Mouse (Mus musculus) hematopoietic stem cell, adult 5-6 weeks (primary cell): ENCODE measurements at regions not wholly inside any gene's neighbourhood (a gene's known extent, or its start where the extent isn't known, plus 50 kb on each side); places are given as distances from the start of the nearest gene placed in this dataset.
"Not testable (repeated sequence)": the region's sequence is repeated elsewhere in the genome, so short reads cannot be mapped to it uniquely, and the experiment has no call there.

Experiments
- ATAC-seq, 2 experiments: fragments of 125-278 bp in 1 of 2; replicated peaks in 1 of 2; 2 replicates each; pipeline ENCODE4 v1.8.0; 2016 to 2017; ENCODE audit warnings: inconsistent platforms in 2 of 2, mild to moderate bottlenecking in 2 of 2, moderate number of reproducible peaks in 2 of 2, low read depth in 1 of 2, moderate TSS enrichment in 1 of 2; ENCODE audit not compliant: low FRiP score in 2 of 2, poor library complexity in 2 of 2, severe bottlenecking in 2 of 2, insufficient read depth in 1 of 2, low TSS enrichment in 1 of 2

DNA sequence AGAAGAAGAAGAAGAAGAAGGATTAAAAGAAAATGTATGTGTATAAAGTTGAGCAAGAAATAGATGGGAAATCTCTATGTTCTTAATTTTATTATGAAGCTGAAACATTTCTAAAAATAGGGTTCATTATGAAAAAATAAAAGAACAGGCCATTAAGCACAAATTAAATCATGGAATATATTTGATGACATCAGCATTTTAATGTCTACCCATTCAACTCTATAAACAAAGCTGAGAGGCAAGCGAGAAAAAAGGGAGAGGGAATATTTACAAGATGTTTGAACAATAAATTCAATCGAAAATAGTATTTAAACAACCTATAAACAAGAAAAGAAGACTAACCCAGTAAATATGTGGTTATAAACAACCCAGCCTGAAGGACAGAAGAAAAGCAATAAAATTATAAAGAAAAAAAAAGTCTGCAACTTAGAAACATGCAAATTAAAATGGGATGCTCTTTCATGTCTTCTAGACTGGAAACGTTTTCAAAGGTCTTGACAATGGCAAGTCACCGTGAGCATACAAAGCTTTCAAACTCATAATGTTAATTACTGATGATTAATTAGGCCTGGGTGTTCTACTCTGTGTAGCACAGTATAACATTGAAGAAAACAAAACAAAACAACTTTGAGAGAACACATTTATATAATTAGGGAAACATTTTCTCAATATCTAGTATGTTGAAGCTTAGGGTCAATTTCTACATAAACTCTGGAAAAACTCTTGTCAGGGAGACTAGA is 108.6 kb downstream of the A730009L09Rik start:
- no peak for ATAC-seq

DNA sequence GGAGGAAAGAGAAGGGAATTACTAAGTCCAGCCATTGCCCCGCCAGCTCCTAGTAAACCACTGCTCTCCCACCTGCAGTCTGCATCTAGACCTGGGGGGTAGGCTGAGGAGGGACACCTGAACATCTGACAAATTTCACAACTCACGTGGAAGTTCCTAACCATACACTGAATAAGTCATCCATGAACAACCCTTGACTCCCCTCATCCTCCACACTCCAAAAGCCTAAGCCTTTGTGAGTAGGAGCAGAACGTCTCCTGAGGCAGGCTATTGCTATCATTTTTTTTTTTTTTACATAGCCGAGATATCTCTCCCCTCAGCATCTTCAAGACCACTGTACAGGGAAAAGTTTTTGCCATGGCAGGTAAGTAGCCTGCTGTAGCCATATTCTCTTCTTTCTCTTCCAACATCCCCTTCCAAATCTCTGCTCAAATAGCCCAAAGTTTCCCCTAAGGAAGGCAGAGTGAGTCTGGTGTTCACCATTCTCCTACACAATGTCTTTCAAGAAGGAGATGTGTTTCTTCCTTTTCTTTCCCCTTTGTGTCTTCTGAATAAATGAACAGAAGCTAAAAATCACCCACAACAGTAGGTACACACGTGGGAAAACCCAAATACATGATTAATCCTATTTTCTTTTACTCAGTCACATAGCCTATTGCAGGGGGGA is 109.7 kb downstream of the A730009L09Rik start:
- no peak for ATAC-seq

DNA sequence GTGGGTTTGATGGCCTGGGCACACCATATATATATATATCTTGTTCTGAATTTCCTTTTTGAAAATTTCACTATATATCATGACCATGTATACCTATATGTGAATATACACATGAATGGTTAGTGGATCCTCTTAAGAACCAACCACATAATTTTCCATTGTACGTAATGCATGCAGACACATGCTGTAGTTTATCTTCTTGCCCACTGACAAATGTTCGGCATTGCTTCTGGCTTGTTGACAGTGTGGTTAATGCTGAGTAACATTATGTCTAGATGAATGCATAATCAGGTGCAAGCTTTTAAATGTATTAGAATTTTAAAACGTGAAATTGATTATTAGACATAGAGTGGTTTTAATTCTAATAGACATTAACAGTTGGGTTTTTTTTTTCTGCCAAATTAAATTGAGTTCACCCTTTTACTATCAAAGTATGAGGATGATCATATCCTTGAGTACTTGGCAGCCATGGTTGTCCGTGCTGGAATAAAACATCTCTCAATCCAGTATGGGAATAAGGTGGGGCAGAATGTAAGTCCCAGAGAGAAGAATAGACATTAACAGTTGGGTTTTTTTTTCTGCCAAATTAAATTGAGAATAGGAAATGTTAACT is 110.3 kb downstream of the A730009L09Rik start:
- no peak for ATAC-seq

DNA sequence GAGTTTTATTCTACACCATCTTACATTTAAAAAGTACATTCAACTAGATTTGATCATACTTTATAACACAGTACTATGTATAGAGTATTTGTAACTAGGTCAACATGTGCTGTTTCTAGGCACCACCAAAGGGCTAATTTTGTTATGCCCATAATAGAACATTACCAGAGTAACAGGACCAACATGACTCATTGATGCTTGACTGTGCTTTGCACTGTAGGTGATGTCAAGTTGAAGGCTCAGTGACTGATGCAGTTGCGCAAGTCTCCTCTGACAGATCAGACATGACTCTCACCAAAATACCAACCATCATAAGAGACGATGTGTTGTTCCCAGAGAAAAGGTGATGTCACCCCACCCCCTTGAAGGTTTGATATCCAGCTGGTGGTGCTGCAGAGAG is 108.5 kb downstream of the Mrpl39 start:
- ATAC-seq = no peak

- ATAC-seq = no peak
Measured at GRCm38 (mm10) chr16:84629868-84630267, 105.7 kb downstream of the Mrpl39 start.

DNA sequence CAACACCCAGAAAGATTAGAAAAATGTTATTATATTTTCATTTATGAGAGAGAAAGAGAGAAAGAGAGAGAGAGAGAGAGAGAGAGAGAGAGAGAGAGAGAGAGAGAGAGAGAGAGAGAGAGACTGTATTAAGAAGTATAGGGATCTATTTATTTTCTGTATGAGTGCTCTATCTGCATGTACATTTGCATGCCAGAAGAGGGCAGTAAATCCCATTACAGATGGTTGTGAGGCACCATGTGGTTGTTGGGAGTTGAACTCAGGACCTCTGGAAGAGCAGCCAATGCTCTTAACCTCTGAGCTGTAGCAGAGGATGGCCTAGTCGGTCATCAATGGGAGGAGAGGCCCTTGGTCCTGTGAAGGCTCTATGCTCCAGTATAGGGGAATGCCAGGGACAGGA is 91.1 kb downstream of the Mrpl39 start:
- ATAC-seq = not testable (repeated sequence)

DNA sequence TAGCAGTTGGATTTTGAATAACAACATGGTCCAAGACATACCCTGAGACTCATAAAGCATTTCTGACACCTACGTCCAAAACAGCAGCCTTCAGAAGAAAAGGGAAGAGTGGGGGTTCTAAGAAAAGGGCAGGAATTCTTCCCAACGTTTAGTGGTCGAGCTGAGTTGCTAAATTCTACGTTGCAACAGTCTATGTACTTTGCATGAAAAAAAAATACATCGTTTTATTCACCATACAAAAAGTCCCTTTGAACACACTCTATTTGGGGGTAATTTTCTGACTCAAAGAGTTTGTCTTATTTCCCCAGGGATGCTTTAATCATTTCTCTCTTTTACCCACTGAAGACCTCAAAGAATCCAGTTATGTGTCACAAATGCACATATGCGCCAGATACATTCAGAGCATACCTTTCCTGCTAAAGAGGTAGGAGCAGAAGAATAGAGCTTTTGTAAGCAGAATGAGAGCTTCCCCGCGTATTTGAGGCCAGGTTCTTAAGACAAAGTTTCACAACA is 89.3 kb downstream of the Mrpl39 start:
- ATAC-seq = no peak

GRCm38 (mm10) chr16:84650646-84651045 is 84.9 kb downstream of the Mrpl39 start:
- ATAC-seq = no peak

DNA sequence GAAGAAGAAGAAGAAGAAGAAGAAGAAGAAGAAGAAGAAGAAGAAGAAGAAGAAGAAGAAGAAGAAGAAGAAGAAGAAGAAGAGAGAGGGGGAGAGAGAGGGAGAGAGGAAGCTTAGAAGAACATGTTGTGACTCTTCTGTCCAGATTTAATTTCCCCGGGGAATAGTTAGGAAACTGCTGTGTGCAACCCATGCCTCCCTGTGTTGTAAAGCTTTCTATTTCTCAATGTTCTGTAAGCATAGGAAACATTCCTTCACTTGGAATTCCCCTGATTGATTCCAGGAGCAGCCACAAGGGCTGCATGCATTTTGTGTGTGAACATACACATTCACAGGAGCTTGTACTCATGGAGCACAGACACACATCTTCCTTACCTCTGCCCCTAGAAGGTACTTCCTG is 81.7 kb downstream of the Mrpl39 start:
- ATAC-seq = no peak

- ATAC-seq = no peak
Measured at GRCm38 (mm10) chr16:84661879-84662278, 73.7 kb downstream of the Mrpl39 start.

- ATAC-seq = no peak
Measured at GRCm38 (mm10) chr16:84663581-84663980, 72.0 kb downstream of the Mrpl39 start.
